12 mouse cellular contexts compared by ENCODE assay signal in genomic region chr10:110658153-110658695, GRCm38 (mm10).
"Had no signal": no experiment of that assay in that cellular context is flagged by ENCODE, and none has a peak within 500 bp of the region (broad histone marks: within the 10 kb centered on the region; RNA-seq: fewer than 3 reads in every experiment).

No protein-coding gene starts in this region.

- H3K4me2 ChIP-seq: limb, embryonic 15.5 days; midbrain, embryonic 12.5 days; stomach, embryonic 15.5 days had no signal

- H3K27ac ChIP-seq: left cerebral cortex, adult 2 months; limb, embryonic 15.5 days; liver, embryonic 14.5 days; midbrain, embryonic 12.5 days; stomach, embryonic 15.5 days had no signal

- H3K9me3 ChIP-seq: limb, embryonic 15.5 days; midbrain, embryonic 12.5 days; stomach, embryonic 15.5 days had no signal

- H3K4me3 ChIP-seq: left cerebral cortex, adult 2 months; limb, embryonic 15.5 days; megakaryocyte, embryonic 14.5 days; midbrain, embryonic 12.5 days; stomach, embryonic 15.5 days had no signal

- DNase-seq: kidney, adult 8-10 months; lung, adult 18-20 months; lung, postnatal 36 days; right cerebral cortex, postnatal 14 days; thymus, adult 2 months; thymus, postnatal 25 days had no signal

- H3K9ac ChIP-seq: limb, embryonic 15.5 days; liver, embryonic 14.5 days; midbrain, embryonic 12.5 days; stomach, embryonic 15.5 days had no signal

- H3K36me3 ChIP-seq: limb, embryonic 15.5 days; midbrain, embryonic 12.5 days; stomach, embryonic 15.5 days had no signal

- H3K27me3 ChIP-seq: limb, embryonic 15.5 days; megakaryocyte, embryonic 14.5 days; midbrain, embryonic 12.5 days; stomach, embryonic 15.5 days had no signal

- H3K4me1 ChIP-seq: limb, embryonic 15.5 days; megakaryocyte, embryonic 14.5 days; midbrain, embryonic 12.5 days; stomach, embryonic 15.5 days had no signal
